Mouse (Mus musculus) embryonic facial prominence, embryonic 11.5 days (tissue): Measurements from ENCODE around the gene Nisch. TPM values are rescaled to one million over a fixed set of nuclear protein-coding genes. Genes with fewer than 3 reads are reported as not detected.

ENCODE experiments used
- ATAC-seq: fragments of 200-750 bp; cut with Nextera tagmentation; replicated peaks from 2 replicates; pipeline ENCODE4 v1.8.0; 2017; ENCODE audit warnings: low read depth; ENCODE audit not compliant: insufficient number of reproducible peaks, low FRiP score, low TSS enrichment
- DNase-seq: peaks from one replicate; pipeline ENCODE4 v3.0.0-alpha.2; 2015; ENCODE audit warnings: low spot score
- H3K27ac ChIP-seq: fragments of 300-500 bp; sonication (generic); replicated peaks from 2 replicates; pipeline ENCODE4 v1.5.1; 2014; ENCODE audit warnings: mild to moderate bottlenecking, low read depth, low read length, control low read depth
- H3K27me3 ChIP-seq: fragments of 300-500 bp; sonication (generic); 2 replicates; pipeline ENCODE4 v1.6.1; 2014; ENCODE audit warnings: mild to moderate bottlenecking, low read length, moderate library complexity, mixed read lengths; ENCODE audit not compliant: control insufficient read depth, insufficient read depth
- H3K36me3 ChIP-seq: fragments of 300-500 bp; sonication (generic); replicated peaks from 2 replicates; pipeline ENCODE4 v1.6.1; 2014; ENCODE audit warnings: low read depth, mild to moderate bottlenecking, low read length, moderate library complexity, mixed read lengths; ENCODE audit not compliant: control insufficient read depth, insufficient read depth
- H3K4me1 ChIP-seq: fragments of 300-500 bp; sonication (generic); 2 replicates; pipeline ENCODE4 v1.6.1; 2014; ENCODE audit warnings: low read length, mixed read lengths; ENCODE audit not compliant: control insufficient read depth, insufficient read depth
- H3K4me2 ChIP-seq: fragments of 300-500 bp; sonication (generic); 2 replicates; pipeline ENCODE4 v1.6.1; 2014; ENCODE audit warnings: low read depth, mild to moderate bottlenecking, control low read depth, low read length, moderate library complexity
- H3K4me3 ChIP-seq: fragments of 300-500 bp; sonication (generic); 2 replicates; pipeline ENCODE4 v1.5.1; 2014; ENCODE audit warnings: low read depth, low read length, control low read depth
- H3K9ac ChIP-seq: fragments of 300-500 bp; sonication (generic); replicated peaks from 2 replicates; pipeline ENCODE4 v1.6.1; 2014; ENCODE audit warnings: mild to moderate bottlenecking, control low read depth, low read length
- H3K9me3 ChIP-seq: fragments of 300-500 bp; sonication (generic); replicated peaks from 2 replicates; pipeline ENCODE4 v1.6.1; 2016; ENCODE audit warnings: mild to moderate bottlenecking, low read length, inconsistent platforms, mixed read lengths; ENCODE audit not compliant: control insufficient read depth
- WGBS: fragments of 180-500 bp; shearing (Covaris S2); extraction: QIAGEN DNeasy Blood & Tissue Kit; methylation state at CpG from one replicate; pipeline ENCODE4 v1.1.7; 2014; 5-methylcytosine and 5-hydroxymethylcytosine counted together
- polyA plus RNA-seq: library from polyadenylated mRNA; unstranded; fragments of >200 nt; fragmentation: Nextera tagmentation; extraction: Ambion mirVana; gene quantifications from 2 replicates; pipeline ENCODE4 v1.2.1, GENCODE M21; 2014

Gene Nisch
- polyA plus RNA-seq, 1 experiment from 2014 or later = 270 TPM

DNA sequence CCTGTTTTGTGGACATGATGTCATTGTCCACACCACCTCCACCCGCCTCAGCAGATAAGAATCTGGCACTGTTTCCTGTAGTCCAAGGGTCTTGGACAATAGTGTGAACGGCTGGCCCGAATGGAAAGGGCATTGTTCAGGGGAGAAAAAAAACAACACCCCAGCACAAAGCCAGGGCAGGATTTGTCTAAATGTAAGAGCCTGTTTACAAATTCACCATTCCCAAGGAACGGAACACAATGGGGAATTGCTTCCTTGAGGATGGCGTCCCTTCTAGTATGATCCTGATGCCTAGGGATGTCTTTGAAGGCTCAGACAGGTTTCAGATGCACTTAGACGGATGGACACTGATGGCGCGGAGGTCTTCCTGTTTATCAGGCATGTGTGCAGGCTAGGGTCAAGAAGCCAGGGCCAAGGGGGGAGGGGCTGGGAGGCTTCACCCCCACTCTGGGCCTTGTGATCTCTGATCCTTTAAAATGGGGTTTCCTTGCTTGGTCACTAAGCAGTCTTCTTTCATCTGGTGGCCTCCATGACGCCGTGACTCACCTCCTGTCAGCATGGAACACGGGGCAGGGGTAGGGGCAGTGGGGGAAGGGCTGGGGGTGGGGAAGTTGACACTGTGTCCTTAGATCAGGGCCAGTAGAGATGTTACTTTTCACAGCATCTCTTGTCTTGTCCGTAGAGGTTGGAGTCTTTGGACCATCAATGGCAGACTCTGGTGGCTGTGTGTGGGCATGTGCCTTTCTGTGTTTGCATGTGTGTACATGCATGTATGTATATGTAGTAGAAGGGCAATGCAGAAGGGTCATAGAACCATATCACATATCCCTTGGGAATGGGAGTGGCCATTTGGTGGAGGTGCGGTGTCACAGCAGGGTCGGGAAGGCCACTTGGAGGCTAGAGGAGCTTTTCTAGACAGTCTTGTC lies 16.6 kb upstream of the Nisch start:
- H3K27me3 ChIP-seq = no peaks in the 10 kb centered on the region
- H3K9me3 ChIP-seq = no peaks in the 10 kb centered on the region
- no peak overlapping the region for H3K4me3 ChIP-seq
- 83% methylated on average over 14 of the region's 14 CpGs for WGBS
- H3K4me1 ChIP-seq = no peaks in the 10 kb centered on the region
- H3K9ac ChIP-seq = no peak overlapping the region
- ATAC-seq (no peak), DNase-seq (no peak)
- H3K4me2 ChIP-seq = no peak overlapping the region
- H3K27ac ChIP-seq = no peak overlapping the region
- H3K36me3 ChIP-seq = no peaks in the 10 kb centered on the region

GRCm38 (mm10) chr14:31232404-31233069 lies 15.8 kb upstream of the Nisch start:
- H3K4me1 ChIP-seq = no peaks in the 10 kb centered on the region
- H3K9me3 ChIP-seq = no peaks in the 10 kb centered on the region
- whole genome bisulfite sequencing = 82% methylated on average over 13 of the region's 13 CpGs
- H3K4me2 ChIP-seq = no peak overlapping the region
- no peak for DNase-seq
- ATAC-seq = no peak
- no peaks in the 10 kb centered on the region for H3K27me3 ChIP-seq
- H3K36me3 ChIP-seq = no peaks in the 10 kb centered on the region
- no peak overlapping the region for H3K9ac ChIP-seq
- no peak overlapping the region for H3K27ac ChIP-seq
- H3K4me3 ChIP-seq = no peak overlapping the region

DNA sequence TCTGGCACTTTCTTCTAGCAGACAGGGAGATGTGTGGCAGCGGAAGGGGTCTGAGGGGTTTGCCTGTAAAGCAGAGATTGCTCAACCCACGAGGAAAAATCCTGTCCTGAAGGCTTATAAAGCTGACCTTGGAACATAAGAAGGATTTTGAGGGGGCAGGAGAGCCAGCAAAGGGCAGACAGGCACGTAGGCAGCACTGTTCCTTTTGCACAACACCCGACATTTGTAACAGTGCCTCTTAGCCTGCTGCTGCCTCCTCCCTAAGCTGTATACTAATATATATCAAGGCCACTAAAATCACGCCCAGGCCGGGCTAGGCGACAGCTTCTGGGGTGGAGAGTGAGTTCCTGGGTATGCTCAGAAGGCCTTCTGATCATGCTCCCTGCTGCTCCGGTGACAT lies 13.7 kb upstream of the Nisch start:
- DNase-seq = no peak

GRCm38 (mm10) chr14:31228234-31228633 lies 11.5 kb upstream of the Nisch start:
- no peak overlapping the region for H3K9ac ChIP-seq
- no peaks in the 10 kb centered on the region for H3K36me3 ChIP-seq
- 54% methylated on average over 6 of the region's 6 CpGs for WGBS
- no peak overlapping the region for H3K27ac ChIP-seq
- no peaks in the 10 kb centered on the region for H3K9me3 ChIP-seq
- H3K4me3 ChIP-seq = no peak overlapping the region
- H3K4me2 ChIP-seq = no peak overlapping the region
- H3K4me1 ChIP-seq = no peaks in the 10 kb centered on the region
- DNase-seq (no peak), ATAC-seq (no peak)
- H3K27me3 ChIP-seq = no peaks in the 10 kb centered on the region

More for the DNA sequence above, 13.7 kb upstream of the Nisch start:
- H3K9me3 ChIP-seq = no peaks in the 10 kb centered on the region
- no peak overlapping the region for H3K4me3 ChIP-seq
- no peaks in the 10 kb centered on the region for H3K36me3 ChIP-seq
- no peak overlapping the region for H3K27ac ChIP-seq
- H3K27me3 ChIP-seq = no peaks in the 10 kb centered on the region
- ATAC-seq = no peak
- H3K4me2 ChIP-seq = no peak overlapping the region
- 64% methylated on average over 8 of the region's 8 CpGs for WGBS
- H3K4me1 ChIP-seq = no peaks in the 10 kb centered on the region
- H3K9ac ChIP-seq = no peak overlapping the region

DNA sequence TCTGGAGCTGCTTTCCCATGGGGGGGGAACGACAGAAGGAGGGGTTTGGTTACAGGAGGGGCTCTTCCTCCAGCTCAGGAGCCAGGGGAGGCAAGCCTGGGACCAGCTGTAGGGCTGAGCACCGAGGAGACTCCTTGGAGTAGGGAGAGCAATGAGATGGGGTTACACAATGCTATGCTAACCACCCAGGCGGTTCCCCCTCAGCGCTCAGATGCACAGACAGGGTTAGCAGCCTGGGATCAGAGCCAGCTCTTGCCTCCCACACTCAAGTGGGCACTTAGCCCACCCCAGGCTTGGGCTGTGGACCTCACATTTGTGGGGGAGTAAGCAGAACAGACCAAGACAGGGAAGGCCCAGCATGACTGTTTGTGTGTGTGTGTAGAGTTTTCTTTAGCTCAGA lies 10.2 kb upstream of the Nisch start:
- Histone ChIP-seq H3K27ac (no peak overlapping the region), H3K4me2 (no peak overlapping the region), H3K9ac (no peak overlapping the region), H3K4me1 (no peaks in the 10 kb centered on the region), H3K9me3 (no peaks in the 10 kb centered on the region), H3K4me3 (no peak overlapping the region), H3K36me3 (no peaks in the 10 kb centered on the region), H3K27me3 (no peaks in the 10 kb centered on the region)
- 70% methylated on average over 4 of the region's 4 CpGs for WGBS
- DNase-seq (no peak), ATAC-seq (no peak)

DNA sequence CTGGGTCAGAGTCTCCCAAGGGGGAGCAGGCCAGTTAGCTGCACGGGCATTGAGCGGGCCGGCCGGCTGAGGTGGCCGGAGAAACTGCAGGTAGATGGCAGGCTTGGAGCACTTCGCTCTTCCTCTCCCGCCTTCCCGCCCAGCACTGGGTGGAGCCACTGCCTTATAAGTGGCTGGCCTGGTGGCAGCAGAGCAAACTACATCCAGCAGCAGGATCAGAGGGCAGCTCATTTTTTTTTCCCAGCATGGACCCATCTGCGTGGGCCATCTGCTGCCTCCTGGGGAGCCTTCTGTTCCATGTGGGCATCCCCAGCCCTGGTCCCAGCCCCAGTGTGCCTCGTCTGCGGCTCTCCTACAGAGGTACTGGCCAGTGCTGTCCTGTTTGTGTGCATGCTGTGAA lies 920 bp upstream of the Nisch start, which contains the start of gene Sema3g:
Gene Sema3g (plus strand): TSS at position 195 of the 400 bp plus-strand sequence.
- WGBS = 11% methylated on average over 11 of the region's 11 CpGs
- Histone ChIP-seq H3K27me3 (no peaks in the 10 kb centered on the region), H3K4me2 (no peak within 1 kb of the TSS), H3K27ac (no peak within 1 kb of the TSS), H3K9ac (peak within 1 kb of the TSS; percentile 5), H3K4me3 (no peak within 1 kb of the TSS), H3K36me3 (no peaks in the 10 kb centered on the region), H3K4me1 (no peaks in the 10 kb centered on the region), H3K9me3 (no peaks in the 10 kb centered on the region)
- DNase-seq = peak; percentile 65
- peak; percentile 51 for ATAC-seq

DNA sequence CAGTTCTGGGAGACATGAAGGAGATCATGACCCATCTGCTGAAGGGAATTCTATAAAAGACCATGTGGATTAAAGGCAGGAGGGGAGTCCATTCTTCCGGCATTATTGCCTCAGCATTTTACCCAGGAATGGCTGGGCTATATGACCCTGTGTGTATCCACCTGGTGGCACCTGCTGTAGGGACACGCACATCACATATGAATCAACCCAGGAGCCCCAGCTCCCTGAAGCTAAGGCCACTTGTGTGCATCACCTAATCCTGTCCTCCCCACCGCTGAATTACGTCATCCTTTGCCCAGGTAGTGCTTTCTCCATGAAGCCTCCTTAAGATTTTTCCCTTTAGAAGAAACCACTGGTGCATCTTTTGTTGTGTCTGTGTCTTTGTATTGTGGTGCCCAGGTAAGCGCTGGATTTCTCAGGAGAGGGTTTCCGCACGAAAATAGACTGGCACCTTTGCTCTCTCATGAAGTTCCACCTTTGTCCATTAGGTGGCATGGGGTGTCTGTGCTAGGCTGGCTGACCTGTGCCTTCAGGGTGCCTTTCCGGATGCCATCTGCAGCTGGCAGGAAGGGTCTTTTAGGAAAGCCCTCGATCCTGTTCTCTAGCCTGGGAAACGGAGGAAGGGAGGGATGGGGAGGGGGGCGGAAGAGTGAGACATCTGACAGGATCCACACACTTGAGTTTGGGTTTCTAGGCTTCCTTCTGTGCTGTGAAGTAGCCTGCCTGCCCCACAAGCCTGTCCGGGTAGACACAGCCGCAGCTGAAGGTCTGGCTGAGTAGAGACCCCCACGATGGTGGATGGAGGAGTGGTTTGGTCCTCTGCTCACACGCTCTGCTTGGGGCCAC lies 1.4 kb downstream of the Nisch start:
- H3K9ac ChIP-seq = 0 out of 2 replicates have a peak overlapping the region, but pooled peaks have one; percentile 30
- H3K4me1 ChIP-seq = no peaks in the 10 kb centered on the region
- WGBS = 31% methylated on average over 15 of the region's 15 CpGs
- no peak overlapping the region for H3K4me2 ChIP-seq
- DNase-seq (peak; percentile 84), ATAC-seq (no peak; the same call in 1 of the 2 replicates)
- no peaks in the 10 kb centered on the region for H3K27me3 ChIP-seq
- H3K4me3 ChIP-seq = no peak overlapping the region
- H3K36me3 ChIP-seq = no peaks in the 10 kb centered on the region
- H3K9me3 ChIP-seq = no peaks in the 10 kb centered on the region
- H3K27ac ChIP-seq = no peak overlapping the region
